Mouse (Mus musculus) thymus, postnatal 4 days (tissue): ENCODE measurements around the gene Kcnq1.

ENCODE experiments used
- DNase-seq: peaks from one replicate; pipeline ENCODE4 v3.0.0; 2021

The Kcnq1 gene

DNA sequence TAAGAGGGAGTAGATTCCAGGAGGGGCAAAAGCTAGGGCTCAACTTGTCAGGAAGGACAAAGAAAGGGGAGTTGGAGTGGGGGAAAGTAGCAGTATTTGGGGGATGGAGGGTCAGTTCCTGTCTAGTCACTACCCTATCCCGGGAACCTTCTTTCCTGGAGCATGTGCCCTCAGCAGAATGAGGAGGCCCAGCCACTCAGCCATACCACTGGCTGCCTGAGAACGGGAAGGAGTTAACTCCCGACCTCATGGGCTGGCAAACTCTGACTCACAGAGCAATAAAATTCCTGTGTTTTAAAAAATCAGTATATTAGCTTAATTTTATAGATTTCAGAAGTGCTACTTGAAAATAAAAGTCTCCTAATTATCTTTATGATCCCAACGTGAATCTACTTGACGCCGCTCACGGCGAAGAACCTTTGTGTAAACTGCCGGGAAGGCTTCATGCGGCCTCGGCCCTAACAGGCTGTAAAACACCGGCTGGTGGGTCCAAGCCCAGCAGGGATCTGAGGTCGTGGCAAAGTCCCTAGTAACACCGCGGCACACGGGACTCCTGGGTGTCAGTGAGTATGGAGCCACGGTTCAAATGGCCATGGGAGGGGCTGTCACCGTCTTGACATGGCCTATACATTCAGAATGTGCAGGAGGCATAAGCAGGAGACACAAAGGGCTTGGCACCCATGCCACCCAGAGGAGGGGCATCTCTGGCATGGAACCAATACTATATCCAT is 222.2 kb downstream of the Kcnq1 start:
- DNase-seq = no peak

- DNase-seq = no peak
Observed at GRCm38 (mm10) chr7:143329110-143329810, 223.1 kb downstream of the Kcnq1 start.

- DNase-seq = no peak
Observed at GRCm38 (mm10) chr7:143333040-143333439, 226.9 kb downstream of the Kcnq1 start.

DNA sequence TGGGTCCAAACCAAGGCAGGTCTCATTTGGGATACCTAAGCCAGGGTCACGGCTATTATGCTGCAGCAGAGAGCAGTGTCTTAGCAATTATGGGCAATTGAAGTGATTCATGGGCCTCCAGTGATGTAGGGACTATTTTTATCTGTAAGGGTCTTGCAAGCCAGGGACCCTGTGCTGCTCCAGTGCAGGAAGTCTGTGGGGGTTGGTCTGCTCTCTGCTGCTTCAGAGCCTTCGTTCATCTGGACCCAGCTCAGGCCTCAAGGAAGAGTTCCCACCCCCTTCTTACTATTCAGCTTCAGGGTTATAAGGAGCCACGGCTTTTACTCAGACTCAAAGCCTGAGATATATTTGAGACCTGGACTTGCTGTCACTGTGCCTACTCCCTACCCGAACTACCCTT is 227.4 kb downstream of the Kcnq1 start:
- DNase-seq = no peak

GRCm38 (mm10) chr7:143338690-143339089 is 232.5 kb downstream of the Kcnq1 start:
- DNase-seq = no peak

DNA sequence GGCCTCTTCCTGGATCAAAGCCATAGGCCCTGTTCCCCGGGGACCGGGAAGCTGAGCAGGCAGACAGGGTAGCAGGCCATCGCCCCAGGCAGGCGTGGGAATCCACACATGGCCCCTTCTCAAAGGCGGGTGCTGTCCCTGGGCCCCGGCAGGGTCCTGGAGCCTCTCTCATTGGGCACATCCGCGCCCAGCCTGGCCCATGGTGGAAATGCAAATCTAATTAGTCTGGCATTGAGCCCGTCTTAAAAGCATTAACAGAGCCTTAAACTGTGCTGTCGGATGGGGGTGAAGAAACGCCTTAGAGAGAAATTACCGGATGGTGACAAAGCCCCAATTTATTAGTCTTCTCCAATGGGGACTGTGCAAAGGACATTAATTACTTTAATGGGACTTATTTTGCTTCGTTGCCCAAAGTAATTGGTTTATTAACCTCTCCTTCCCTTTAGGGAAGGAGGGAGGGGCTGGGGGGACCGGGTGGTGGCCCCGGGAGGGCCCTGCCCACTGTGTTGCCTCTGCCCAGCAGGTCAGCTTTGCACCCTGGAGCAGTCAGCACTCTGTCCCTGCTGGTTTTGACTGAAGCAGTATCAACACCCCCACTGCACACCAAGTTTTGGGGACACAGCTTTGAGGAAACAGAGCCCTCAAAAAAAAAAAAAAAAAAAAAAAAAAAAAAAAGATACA is 234.6 kb downstream of the Kcnq1 start:
- DNase-seq = no peak

DNA sequence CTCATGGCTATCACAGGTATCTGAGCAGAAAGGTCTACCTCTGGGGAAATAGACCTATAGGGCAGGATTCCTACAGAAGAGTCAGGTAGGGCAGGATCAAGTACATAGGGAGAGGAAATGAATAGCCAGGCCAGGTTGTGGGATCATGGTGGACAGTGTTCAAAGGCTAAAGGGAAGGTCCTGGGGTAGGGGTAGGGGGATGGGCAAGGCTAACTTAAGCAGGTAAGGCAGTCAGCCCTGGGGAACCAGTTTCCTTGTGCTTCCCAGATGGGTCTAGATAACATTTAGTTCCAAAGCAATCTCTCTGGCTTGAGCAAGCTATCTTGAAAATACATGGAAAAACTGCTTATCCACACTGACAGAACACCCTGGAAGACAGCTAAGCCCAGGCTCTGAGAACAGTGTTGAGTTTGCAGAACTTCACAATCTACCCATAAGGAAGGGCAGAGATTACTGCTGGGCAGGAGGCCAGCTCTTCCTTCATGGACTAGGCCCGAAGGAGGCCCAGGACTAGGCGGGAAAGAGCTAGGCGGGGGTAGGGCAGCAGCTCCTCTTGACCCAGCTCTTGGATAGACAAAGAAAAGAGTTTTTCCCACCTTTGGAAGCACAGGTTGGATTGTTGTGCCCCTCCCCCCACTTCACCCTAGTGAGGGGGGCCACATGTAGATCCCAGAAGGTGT is 235.3 kb downstream of the Kcnq1 start:
- no peak for DNase-seq

DNA sequence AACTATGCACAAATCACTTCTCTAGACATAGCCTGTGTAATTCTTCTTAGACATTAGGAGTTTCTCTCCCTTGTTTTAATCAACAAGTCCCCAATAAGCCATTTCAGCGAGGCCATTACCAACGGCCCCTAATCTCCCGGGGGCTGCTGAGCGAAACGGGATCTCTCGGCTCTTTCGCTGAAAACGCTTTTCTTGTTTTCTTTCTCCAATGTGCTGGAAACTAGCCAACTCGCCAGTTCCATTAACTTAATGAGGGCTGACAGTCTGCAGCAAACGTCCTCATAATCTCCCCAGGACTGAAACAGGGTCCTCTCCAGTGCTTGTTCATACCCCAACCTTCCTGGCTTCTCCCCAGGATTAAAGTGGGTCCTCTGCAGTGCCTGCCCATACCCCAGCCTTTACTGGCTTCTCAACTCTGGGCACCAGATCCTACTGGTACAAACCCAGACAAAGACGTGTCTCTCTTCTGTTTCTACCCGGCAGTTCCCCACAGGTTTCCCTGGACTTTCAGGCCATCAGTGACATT is 237.7 kb downstream of the Kcnq1 start:
- DNase-seq = no peak

DNA sequence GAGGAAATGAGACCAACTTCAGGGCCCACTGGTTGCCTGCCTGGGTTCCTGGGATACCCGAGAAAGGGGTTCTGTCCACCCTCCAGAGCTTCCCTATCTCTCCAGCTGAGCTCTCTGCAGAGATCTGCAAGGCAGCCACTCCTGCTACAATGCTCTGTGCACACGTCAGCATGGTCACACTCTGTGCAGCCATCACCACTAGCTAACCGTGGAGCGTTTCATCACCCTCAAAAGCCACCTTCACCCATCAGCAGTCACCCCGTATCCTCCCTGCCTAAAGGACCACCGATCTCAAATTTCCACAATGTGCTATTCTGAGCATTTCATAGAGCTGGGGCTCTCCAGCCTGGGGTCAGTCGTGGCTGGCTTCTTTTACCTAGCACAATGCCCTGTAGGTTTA is 243.1 kb downstream of the Kcnq1 start:
- no peak for DNase-seq

GRCm38 (mm10) chr7:143349848-143350247 is 243.7 kb downstream of the Kcnq1 start:
- no peak for DNase-seq

GRCm38 (mm10) chr7:143355831-143356230 is 249.7 kb downstream of the Kcnq1 start:
- no peak for DNase-seq

- DNase-seq = no peak
Observed at GRCm38 (mm10) chr7:143357109-143357508, 250.9 kb downstream of the Kcnq1 start.

- DNase-seq = no peak
Observed at GRCm38 (mm10) chr7:143357831-143358230, 251.7 kb downstream of the Kcnq1 start.

GRCm38 (mm10) chr7:143359762-143360161 is 253.6 kb downstream of the Kcnq1 start:
- no peak for DNase-seq

DNA sequence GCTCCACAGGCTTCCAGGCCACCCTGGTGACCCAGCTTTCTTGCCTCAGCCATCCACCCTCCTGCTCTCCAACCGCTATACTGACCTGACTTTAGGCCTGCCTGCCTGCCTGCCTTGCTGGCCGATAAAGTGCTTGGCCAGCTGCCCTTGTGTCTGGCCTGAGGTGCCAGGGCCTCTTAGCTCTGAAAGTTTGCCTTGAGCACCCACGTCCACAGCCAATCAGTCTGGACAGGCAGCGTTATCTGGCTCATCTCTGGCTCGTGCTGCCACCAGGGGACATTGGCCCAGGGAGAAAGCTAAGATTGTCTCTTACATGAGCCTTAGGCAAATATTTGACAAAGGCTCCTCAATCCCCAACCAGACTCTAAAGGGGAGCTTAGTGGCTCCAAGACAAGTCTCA is 254.6 kb downstream of the Kcnq1 start:
- no peak for DNase-seq

- DNase-seq = no peak
Observed at GRCm38 (mm10) chr7:143364092-143364832, 258.1 kb downstream of the Kcnq1 start.

DNA sequence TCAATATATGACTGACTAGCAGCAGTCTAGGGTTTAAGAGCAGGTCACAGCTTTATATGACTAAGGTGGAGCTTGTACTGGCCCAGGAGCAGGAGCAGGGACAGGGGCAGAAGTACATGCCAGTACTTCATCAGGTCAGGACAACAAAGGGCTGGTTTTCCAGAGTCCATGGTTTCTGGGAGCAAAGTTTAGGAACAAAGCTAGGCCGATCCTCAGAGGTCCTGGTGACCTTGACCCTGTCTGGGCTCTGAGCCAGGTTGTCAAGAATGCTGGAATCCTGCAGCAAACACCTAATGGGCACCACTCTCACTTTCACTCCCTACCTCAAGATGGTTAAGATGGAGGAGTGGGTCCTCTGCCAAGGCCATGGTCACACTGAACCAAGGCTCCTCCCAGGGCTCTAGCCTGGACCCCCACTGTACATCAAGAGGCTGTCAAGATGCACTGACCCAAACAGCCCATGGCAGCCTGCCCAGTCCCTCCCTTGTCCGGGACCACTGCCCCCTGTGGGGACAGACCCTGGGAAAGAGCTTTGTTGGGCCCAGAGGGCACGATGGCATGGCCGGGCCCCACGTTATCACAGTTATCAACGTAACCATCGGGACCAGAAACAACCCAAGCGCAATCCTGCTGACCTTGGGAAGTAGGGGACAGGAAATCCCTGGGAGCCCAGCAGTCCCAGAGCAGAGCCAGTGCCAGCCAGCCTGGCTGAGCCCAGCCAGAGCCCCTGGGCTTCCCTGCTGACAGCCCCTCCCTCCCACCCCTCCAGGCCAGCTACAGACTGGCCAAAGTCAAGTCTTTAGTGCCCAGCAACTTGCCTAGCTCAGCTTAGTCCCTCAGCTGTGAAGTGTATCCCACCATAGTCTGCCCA is 259.0 kb downstream of the Kcnq1 start:
- no peak for DNase-seq

DNA sequence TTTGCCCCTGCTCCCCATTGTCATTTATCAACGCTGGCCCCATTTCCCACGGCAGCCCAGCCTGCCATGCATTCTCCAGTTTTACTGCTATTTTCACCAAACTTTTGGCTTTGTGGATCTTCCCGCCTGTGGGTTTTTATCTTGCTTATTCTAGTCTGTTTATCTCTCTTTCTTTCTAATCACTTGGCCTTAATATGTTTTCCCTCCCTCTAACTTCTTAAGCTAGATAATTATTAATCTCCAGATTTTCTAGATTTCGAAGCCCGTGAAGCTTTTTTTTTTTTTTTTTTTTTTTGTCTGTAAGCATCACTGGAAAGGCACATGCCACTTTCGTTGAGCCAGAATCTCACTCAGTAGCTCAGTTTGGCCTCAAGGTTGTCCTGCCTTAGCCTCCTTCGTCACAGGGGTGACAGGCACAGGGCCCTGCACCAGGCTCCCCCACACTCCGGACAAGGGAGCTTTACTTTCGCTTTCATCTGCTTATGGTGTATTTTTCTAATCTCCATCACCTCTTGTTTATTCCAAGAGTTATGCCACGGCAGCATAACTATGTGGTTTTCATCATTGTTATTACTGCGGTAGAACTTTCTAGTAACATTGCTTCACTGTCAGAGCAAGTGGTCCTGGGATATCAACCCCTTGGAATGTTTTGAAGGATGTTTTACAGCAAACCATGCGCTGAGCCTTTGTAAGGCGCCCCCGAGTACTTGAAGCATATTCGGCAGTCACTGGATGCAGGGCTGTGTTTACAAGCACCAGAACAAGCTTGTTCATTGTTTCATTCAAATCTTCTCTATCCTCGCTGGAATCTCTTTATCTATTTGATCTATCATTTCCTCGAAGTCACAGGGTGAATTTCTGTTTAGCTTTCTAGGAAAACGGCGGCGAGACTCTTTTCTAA is 261.5 kb downstream of the Kcnq1 start:
- no peak for DNase-seq

GRCm38 (mm10) chr7:143368267-143368643 is 262.1 kb downstream of the Kcnq1 start:
- no peak for DNase-seq

GRCm38 (mm10) chr7:143371336-143371735 is 265.2 kb downstream of the Kcnq1 start:
- DNase-seq = no peak
